Mouse (Mus musculus) midbrain, embryonic 14.5 days (tissue): ENCODE measurements around the gene Simc1. TPM values are rescaled to one million over a fixed set of nuclear protein-coding genes. Genes with fewer than 3 reads are reported as not detected.

Experiments
- ATAC-seq: fragments of 200-750 bp; cut with Nextera tagmentation; 2 replicates; pipeline ENCODE4 v1.8.0; 2017; ENCODE audit warnings: moderate number of reproducible peaks, moderate library complexity; ENCODE audit not compliant: low FRiP score, low TSS enrichment
- DNase-seq: peaks from one replicate; pipeline ENCODE4 v3.0.0-alpha.2; 2015
- H3K27ac ChIP-seq: fragments of 300-500 bp; sonication (generic); replicated peaks from 2 replicates; pipeline ENCODE4 v1.5.1; 2014; ENCODE audit warnings: mild to moderate bottlenecking, low read depth, low read length, moderate library complexity
- H3K27me3 ChIP-seq: fragments of 300-500 bp; sonication (generic); 2 replicates; pipeline ENCODE4 v1.6.1; 2014; ENCODE audit warnings: low read length, control low read depth, mixed read lengths; ENCODE audit not compliant: control insufficient read depth, insufficient read depth
- H3K36me3 ChIP-seq: fragments of 300-500 bp; sonication (generic); 2 replicates; pipeline ENCODE4 v1.6.1; 2014; ENCODE audit warnings: low read length, control low read depth; ENCODE audit not compliant: control insufficient read depth, insufficient read depth
- H3K4me1 ChIP-seq: fragments of 300-500 bp; sonication (generic); 2 replicates; pipeline ENCODE4 v1.6.1; 2014; ENCODE audit warnings: mild to moderate bottlenecking, antibody characterized with exemption, low read length, control low read depth; ENCODE audit not compliant: control insufficient read depth, insufficient read depth
- H3K4me2 ChIP-seq: fragments of 300-500 bp; sonication (generic); 2 replicates; pipeline ENCODE4 v1.6.1; 2014; ENCODE audit warnings: mild to moderate bottlenecking, low read length, moderate library complexity
- H3K4me3 ChIP-seq: fragments of 300-500 bp; sonication (generic); replicated peaks from 2 replicates; pipeline ENCODE4 v1.5.1; 2014; ENCODE audit warnings: low read depth, low read length
- H3K9ac ChIP-seq: fragments of 300-500 bp; sonication (generic); replicated peaks from 2 replicates; pipeline ENCODE4 v1.6.1; 2014; ENCODE audit warnings: mild to moderate bottlenecking, low read length, moderate library complexity
- H3K9me3 ChIP-seq: fragments of 300-500 bp; sonication (generic); 2 replicates; pipeline ENCODE4 v1.6.1; 2016; ENCODE audit warnings: low read length, control low read depth, mixed read lengths; ENCODE audit not compliant: control insufficient read depth
- WGBS: fragments of 180-500 bp; shearing (Covaris S2); extraction: QIAGEN DNeasy Blood & Tissue Kit; methylation state at CpG from one replicate; pipeline ENCODE4 v1.1.7; 2014; 5-methylcytosine and 5-hydroxymethylcytosine counted together
- polyA plus RNA-seq: library from polyadenylated mRNA; unstranded; fragments of >200 nt; fragmentation: Nextera tagmentation; extraction: Ambion mirVana; gene quantifications from 2 replicates; pipeline ENCODE4 v1.2.1, GENCODE M21; 2014

Simc1 gene
- polyA plus RNA-seq, 1 experiment from 2014 or later, result 27.9 TPM

- H3K4me3 ChIP-seq, result no peak overlapping the region
- H3K9me3 ChIP-seq, result no peaks in the 10 kb centered on the region
- 0 out of 2 replicates have a peak overlapping the region, but pooled peaks have one; percentile 61 for H3K4me2 ChIP-seq
- 89% methylated on average over 1 of the region's 1 CpGs for WGBS
- no peaks in the 10 kb centered on the region for H3K27me3 ChIP-seq
- H3K36me3 ChIP-seq, result no peaks in the 10 kb centered on the region
- ATAC-seq (no peak), DNase-seq (no peak)
- no peak overlapping the region for H3K9ac ChIP-seq
- peaks cover 16% of the 10 kb centered on the region for H3K4me1 ChIP-seq
- no peak overlapping the region for H3K27ac ChIP-seq
Measured at GRCm38 (mm10) chr13:54505920-54506319, 2.3 kb downstream of the Simc1 start.

- 96% methylated on average over 4 of the region's 4 CpGs for WGBS
- Histone ChIP-seq H3K9ac (no peak overlapping the region), H3K4me2 (no peak overlapping the region)
Measured at GRCm38 (mm10) chr13:54520221-54520620, 16.6 kb downstream of the Simc1 start.

GRCm38 (mm10) chr13:54521181-54521580 is 17.6 kb downstream of the Simc1 start:
- Histone ChIP-seq H3K27ac (no peak overlapping the region), H3K9me3 (no peaks in the 10 kb centered on the region), H3K9ac (no peak overlapping the region), H3K4me2 (no peak overlapping the region), H3K4me3 (no peak overlapping the region), H3K4me1 (no peaks in the 10 kb centered on the region), H3K27me3 (no peaks in the 10 kb centered on the region), H3K36me3 (peaks cover 22% of the 10 kb centered on the region)
- no peak for ATAC-seq
- DNase-seq, result no peak

More at GRCm38 (mm10) chr13:54520221-54520620, 16.6 kb downstream of the Simc1 start:
- H3K36me3 ChIP-seq, result peaks cover 12% of the 10 kb centered on the region
- no peaks in the 10 kb centered on the region for H3K4me1 ChIP-seq
- H3K27me3 ChIP-seq, result no peaks in the 10 kb centered on the region
- no peak for ATAC-seq
- H3K27ac ChIP-seq, result no peak overlapping the region
- no peak overlapping the region for H3K4me3 ChIP-seq
- DNase-seq, result no peak
- H3K9me3 ChIP-seq, result no peaks in the 10 kb centered on the region

- H3K27me3 ChIP-seq, result no peaks in the 10 kb centered on the region
- no peak overlapping the region for H3K4me2 ChIP-seq
- no peak for ATAC-seq
- no peak for DNase-seq
- H3K4me1 ChIP-seq, result no peaks in the 10 kb centered on the region
- H3K4me3 ChIP-seq, result no peak overlapping the region
- no peaks in the 10 kb centered on the region for H3K9me3 ChIP-seq
- H3K9ac ChIP-seq, result no peak overlapping the region
- H3K36me3 ChIP-seq, result peaks cover 72% of the 10 kb centered on the region
- no peak overlapping the region for H3K27ac ChIP-seq
- WGBS, result 94% methylated on average over 6 of the region's 6 CpGs
Measured at GRCm38 (mm10) chr13:54527140-54527539, 23.6 kb downstream of the Simc1 start.

GRCm38 (mm10) chr13:54532134-54532533 is 28.6 kb downstream of the Simc1 start:
- ATAC-seq, result no peak
- Histone ChIP-seq H3K9ac (no peak overlapping the region), H3K27ac (no peak overlapping the region), H3K27me3 (no peaks in the 10 kb centered on the region), H3K4me2 (no peak overlapping the region), H3K4me3 (no peak overlapping the region), H3K36me3 (peaks cover 65% of the 10 kb centered on the region), H3K4me1 (no peaks in the 10 kb centered on the region), H3K9me3 (no peaks in the 10 kb centered on the region)
- DNase-seq, result no peak

- peaks cover 77% of the 10 kb centered on the region for H3K36me3 ChIP-seq
- ATAC-seq (no peak), DNase-seq (no peak)
Measured at GRCm38 (mm10) chr13:54548036-54548435, 44.5 kb downstream of the Simc1 start.

GRCm38 (mm10) chr13:54556176-54556575 is 52.6 kb downstream of the Simc1 start:
- no peaks in the 10 kb centered on the region for H3K9me3 ChIP-seq

More at GRCm38 (mm10) chr13:54548036-54548435, 44.5 kb downstream of the Simc1 start:
- no peak overlapping the region for H3K9ac ChIP-seq
- no peaks in the 10 kb centered on the region for H3K4me1 ChIP-seq
- H3K4me2 ChIP-seq, result no peak overlapping the region
- 83% methylated on average over 7 of the region's 7 CpGs for WGBS
- no peaks in the 10 kb centered on the region for H3K27me3 ChIP-seq
- no peak overlapping the region for H3K27ac ChIP-seq
- no peak overlapping the region for H3K4me3 ChIP-seq
- no peaks in the 10 kb centered on the region for H3K9me3 ChIP-seq

GRCm38 (mm10) chr13:54556796-54557195 is 53.2 kb downstream of the Simc1 start:
- H3K36me3 ChIP-seq, result peaks cover 95% of the 10 kb centered on the region
- no peaks in the 10 kb centered on the region for H3K9me3 ChIP-seq
- H3K4me2 ChIP-seq, result no peak overlapping the region
- H3K27ac ChIP-seq, result no peak overlapping the region
- H3K4me1 ChIP-seq, result no peaks in the 10 kb centered on the region
- WGBS, result 97% methylated on average over 3 of the region's 3 CpGs
- ATAC-seq, result no peak
- no peaks in the 10 kb centered on the region for H3K27me3 ChIP-seq
- no peak for DNase-seq
- H3K4me3 ChIP-seq, result no peak overlapping the region
- H3K9ac ChIP-seq, result no peak overlapping the region

More at GRCm38 (mm10) chr13:54556176-54556575, 52.6 kb downstream of the Simc1 start:
- H3K27me3 ChIP-seq, result no peaks in the 10 kb centered on the region
- no peak overlapping the region for H3K4me2 ChIP-seq
- no peak for DNase-seq
- ATAC-seq, result no peak
- H3K4me3 ChIP-seq, result no peak overlapping the region
- H3K9ac ChIP-seq, result no peak overlapping the region
- H3K27ac ChIP-seq, result no peak overlapping the region
- WGBS, result 95% methylated on average over 9 of the region's 9 CpGs
- H3K4me1 ChIP-seq, result no peaks in the 10 kb centered on the region
- H3K36me3 ChIP-seq, result peaks cover 96% of the 10 kb centered on the region

GRCm38 (mm10) chr13:54557652-54558051 is 54.1 kb downstream of the Simc1 start:
- Histone ChIP-seq H3K36me3 (peaks cover 95% of the 10 kb centered on the region), H3K4me1 (no peaks in the 10 kb centered on the region), H3K27ac (no peak overlapping the region), H3K4me3 (no peak overlapping the region), H3K9me3 (no peaks in the 10 kb centered on the region), H3K9ac (no peak overlapping the region), H3K27me3 (no peaks in the 10 kb centered on the region), H3K4me2 (no peak overlapping the region)
- no peak for ATAC-seq
- DNase-seq, result no peak
- WGBS, result 90% methylated on average over 1 of the region's 1 CpGs
